Mouse (Mus musculus): ENCODE measurements around the gene Gh.
"Not testable (repeated sequence)": the region's sequence is repeated elsewhere in the genome, so short reads cannot be mapped to it uniquely, and the experiment has no call there.

The Gh gene

GRCm38 (mm10) chr11:106301765-106302164, at the start of gene Gh:
TSS of gene Gh (minus strand) at chr11:106301865.
- DNase-seq (ENCODE audit: low spot score in 2 of 2) = no peak

- DNase-seq (ENCODE audit: low spot score in 2 of 2) = no peak
Measured at GRCm38 (mm10) chr11:106351253-106351652, 49.6 kb upstream of the Gh start.

GRCm38 (mm10) chr11:106350853-106351252, 49.2 kb upstream of the Gh start:
- no peak for DNase-seq (ENCODE audit: low spot score in 2 of 2)

- DNase-seq (ENCODE audit: low spot score in 2 of 2) = no peak
Measured at GRCm38 (mm10) chr11:106349772-106350171, 48.1 kb upstream of the Gh start.

- DNase-seq (ENCODE audit: low spot score in 2 of 2) = no peak
Measured at GRCm38 (mm10) chr11:106344910-106345309, 43.2 kb upstream of the Gh start.

- no peak for DNase-seq (ENCODE audit: low spot score in 2 of 2)
Measured at GRCm38 (mm10) chr11:106340990-106341520, 39.4 kb upstream of the Gh start.

- DNase-seq (ENCODE audit: low spot score in 2 of 2) = not testable (repeated sequence)
Measured at GRCm38 (mm10) chr11:106339323-106339722, 37.7 kb upstream of the Gh start.

- no peak for DNase-seq (ENCODE audit: low spot score in 2 of 2)
Measured at GRCm38 (mm10) chr11:106338870-106339269, 37.2 kb upstream of the Gh start.

GRCm38 (mm10) chr11:106338029-106338428, 36.4 kb upstream of the Gh start:
- no peak for DNase-seq (ENCODE audit: low spot score in 2 of 2)

- DNase-seq (ENCODE audit: low spot score in 2 of 2) = no peak
Measured at GRCm38 (mm10) chr11:106334066-106334465, 32.4 kb upstream of the Gh start.

- no peak for DNase-seq (ENCODE audit: low spot score in 2 of 2)
Measured at GRCm38 (mm10) chr11:106332458-106332857, 30.8 kb upstream of the Gh start.

GRCm38 (mm10) chr11:106329682-106330081, 28.0 kb upstream of the Gh start:
- DNase-seq (ENCODE audit: low spot score in 2 of 2) = peak in 1 of 2 experiments; percentile 63

- no peak for DNase-seq (ENCODE audit: low spot score in 2 of 2)
Measured at GRCm38 (mm10) chr11:106329128-106329527, 27.5 kb upstream of the Gh start.

GRCm38 (mm10) chr11:106328521-106328920, 26.9 kb upstream of the Gh start:
- no peak for DNase-seq (ENCODE audit: low spot score in 2 of 2)

GRCm38 (mm10) chr11:106326475-106326874, 24.8 kb upstream of the Gh start:
- no peak for DNase-seq (ENCODE audit: low spot score in 2 of 2)

- peak; percentile 59 to 82 for DNase-seq (ENCODE audit: low spot score in 2 of 2)
Measured at GRCm38 (mm10) chr11:106325566-106326206, 24.0 kb upstream of the Gh start.

GRCm38 (mm10) chr11:106324858-106325257, 23.2 kb upstream of the Gh start:
- DNase-seq (ENCODE audit: low spot score in 2 of 2) = peak in 1 of 2 experiments; percentile 78

GRCm38 (mm10) chr11:106318406-106319366, 17.0 kb upstream of the Gh start:
- DNase-seq (ENCODE audit: low spot score in 2 of 2) = no peak

GRCm38 (mm10) chr11:106317801-106318200, 16.1 kb upstream of the Gh start:
- DNase-seq (ENCODE audit: low spot score in 2 of 2) = no peak

- no peak for DNase-seq (ENCODE audit: low spot score in 2 of 2)
Measured at GRCm38 (mm10) chr11:106316416-106316815, 14.8 kb upstream of the Gh start.

GRCm38 (mm10) chr11:106314333-106314812, 12.7 kb upstream of the Gh start, which contains the start of gene Cd79b:
TSS of gene Cd79b (minus strand) at chr11:106314762.
- peak in 1 of 2 experiments; percentile 84 for DNase-seq (ENCODE audit: low spot score in 2 of 2)

GRCm38 (mm10) chr11:106313533-106313932, 11.9 kb upstream of the Gh start:
- DNase-seq (ENCODE audit: low spot score in 2 of 2) = peak in 1 of 2 experiments; percentile 53
